Mouse (Mus musculus) induced T-regulatory cell, adult 2 months (primary cell): ENCODE measurements at regions not wholly inside any gene's neighbourhood (a gene's known extent, or its start where the extent isn't known, plus 50 kb on each side); places are given as distances from the start of the nearest gene placed in this dataset.

Experiments
- DNase-seq: peaks from one replicate; pipeline ENCODE4 v3.0.0-alpha.2; 2012; ENCODE audit warnings: low read depth

GRCm38 (mm10) chr3:149274987-149275386 is 284.6 kb upstream of the Adgrl2 start:
- DNase-seq, result peak; percentile 20

GRCm38 (mm10) chr3:149273993-149274692 is 283.8 kb upstream of the Adgrl2 start:
- no peak for DNase-seq

- no peak for DNase-seq
Measured at GRCm38 (mm10) chr3:149270459-149270858, 280.1 kb upstream of the Adgrl2 start.

DNA sequence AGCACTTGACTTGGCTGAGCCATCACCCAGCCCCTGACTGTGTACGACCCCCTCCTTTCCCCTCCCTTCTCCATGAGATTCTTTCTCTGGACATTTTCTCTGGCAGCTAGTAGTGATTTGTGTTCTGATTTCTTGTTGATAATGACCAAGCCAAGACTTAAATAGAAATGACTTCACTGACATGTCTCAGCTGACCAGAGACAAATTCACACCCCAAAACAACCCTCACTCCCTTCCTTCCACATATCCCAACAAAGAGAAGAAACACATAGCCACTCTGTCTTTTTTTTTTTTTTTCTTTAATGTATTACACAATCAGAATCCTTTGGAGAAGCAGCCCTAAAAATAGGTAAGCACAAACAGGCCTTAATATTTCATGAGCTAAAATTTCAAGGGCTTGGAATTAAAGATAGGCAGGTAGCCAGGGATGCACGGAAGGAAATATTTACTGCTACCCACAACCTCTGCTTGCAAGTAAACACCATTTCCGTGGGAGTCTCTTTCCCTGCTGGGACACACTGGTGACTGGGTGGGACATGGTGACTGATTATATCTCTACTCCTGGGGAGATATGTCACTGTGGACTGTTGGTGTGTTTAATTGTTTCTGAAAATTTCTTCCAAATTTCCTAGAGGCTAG is 272.1 kb upstream of the Adgrl2 start:
- DNase-seq, result no peak

- DNase-seq, result no peak
Measured at GRCm38 (mm10) chr3:149261764-149262163, 271.4 kb upstream of the Adgrl2 start.

DNA sequence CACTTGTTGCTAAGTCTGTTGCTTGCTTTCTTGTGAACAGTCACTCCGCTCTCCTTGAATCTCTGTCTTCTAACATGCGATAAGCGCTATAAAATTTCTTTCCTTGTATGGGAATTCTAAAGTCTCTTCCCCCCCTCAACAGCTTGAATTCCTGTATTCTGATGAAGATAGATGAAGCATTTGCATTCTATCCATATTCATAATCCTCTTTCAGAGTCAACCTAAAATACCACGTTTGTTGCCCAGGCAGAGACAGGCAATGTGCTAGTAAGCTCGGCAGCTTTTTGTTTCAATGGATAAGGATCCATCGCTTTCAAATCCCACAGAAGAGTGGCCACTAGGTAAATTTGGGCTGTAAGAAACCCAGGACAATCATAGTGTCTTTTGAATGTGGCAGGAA is 268.5 kb upstream of the Adgrl2 start:
- DNase-seq, result no peak

GRCm38 (mm10) chr3:149256891-149257290 is 266.5 kb upstream of the Adgrl2 start:
- no peak for DNase-seq

DNA sequence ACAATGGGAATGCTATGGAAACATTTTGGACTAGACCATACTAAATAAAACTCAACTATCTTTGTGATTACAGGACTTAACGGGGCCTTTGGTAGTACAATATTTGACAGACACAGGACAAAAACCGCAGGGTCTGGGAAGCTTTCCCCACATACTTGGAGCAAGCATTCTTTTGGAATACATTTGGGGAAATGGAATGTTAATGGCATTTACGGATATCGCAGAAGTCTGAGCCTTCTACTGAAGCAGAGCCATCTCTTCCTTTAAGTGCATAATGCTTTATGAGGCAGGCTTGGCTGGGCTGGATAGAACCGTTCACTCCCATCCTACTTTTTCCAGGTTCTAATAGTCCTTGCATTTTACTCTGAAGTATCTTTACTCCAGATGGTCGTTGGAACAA is 262.7 kb upstream of the Adgrl2 start:
- DNase-seq, result no peak

DNA sequence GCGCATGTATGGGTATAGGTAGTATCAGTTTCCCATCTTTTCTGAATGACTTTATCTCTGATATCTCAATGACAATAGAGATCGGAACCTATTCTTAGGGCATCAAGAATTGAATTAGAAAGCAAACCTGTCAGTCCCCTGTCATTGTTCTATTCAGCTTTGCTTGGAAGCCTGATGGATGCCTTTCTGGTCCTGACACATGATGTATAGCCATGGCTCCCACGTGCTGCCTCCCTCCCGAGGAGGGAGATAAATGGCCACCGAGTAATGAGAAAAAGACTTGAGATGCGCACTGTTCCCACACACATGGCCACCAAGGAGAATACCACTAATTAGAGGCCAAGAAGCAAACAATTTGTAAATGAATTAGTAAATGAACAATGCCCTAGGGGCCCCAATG is 261.8 kb upstream of the Adgrl2 start:
- DNase-seq, result no peak

DNA sequence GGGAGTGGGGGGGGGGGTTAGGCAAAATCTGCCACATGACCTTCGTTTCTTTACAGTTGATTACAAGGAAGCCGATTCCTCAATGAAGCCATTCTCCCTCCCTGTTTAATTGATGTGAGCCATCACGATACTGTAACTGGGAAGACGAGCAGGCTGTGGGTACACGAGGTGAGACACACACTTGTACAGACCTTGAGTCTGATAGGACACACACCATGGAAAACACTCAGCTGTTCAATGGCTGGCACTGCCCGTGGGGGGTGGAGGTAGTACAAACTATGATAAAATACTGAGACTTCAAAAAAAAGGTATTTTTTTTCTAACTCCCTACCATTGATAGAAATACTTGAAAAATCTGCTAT is 257.3 kb upstream of the Adgrl2 start:
- no peak for DNase-seq

DNA sequence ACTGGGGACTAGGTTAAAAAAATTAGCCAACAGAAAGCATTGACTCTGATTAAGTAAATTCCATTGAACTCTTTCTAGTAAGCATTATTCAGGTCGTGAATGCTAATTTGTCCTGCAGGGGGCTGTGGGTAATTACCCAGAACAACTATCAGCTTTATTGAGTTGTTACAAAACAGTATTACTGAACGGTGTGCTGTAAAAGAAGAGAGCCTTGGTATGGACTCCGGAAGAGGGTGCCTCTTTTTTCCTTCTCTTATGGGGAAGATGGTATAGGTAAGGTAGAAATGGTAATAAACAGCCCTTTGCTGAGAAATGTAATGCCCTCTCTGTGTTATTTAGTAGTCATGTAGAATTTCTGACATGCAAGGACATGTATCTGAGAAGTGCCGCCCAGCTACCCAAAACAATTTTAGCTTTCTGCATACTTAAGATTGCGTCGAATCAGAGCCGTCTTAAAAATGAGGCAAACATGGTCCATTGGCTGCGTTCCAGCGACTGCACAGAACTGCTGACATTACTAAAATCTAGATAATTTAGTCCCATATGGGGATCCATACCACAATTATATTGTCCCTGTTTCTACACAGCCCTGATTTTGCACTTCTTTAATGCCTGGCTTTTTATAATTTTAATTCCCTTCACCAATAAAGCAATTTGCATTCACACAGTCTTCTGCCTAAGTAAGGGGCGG is 256.7 kb upstream of the Adgrl2 start:
- peak; percentile 2 for DNase-seq

- no peak for DNase-seq
Measured at GRCm38 (mm10) chr3:149239664-149240063, 249.3 kb upstream of the Adgrl2 start.

- no peak for DNase-seq
Measured at GRCm38 (mm10) chr3:149238076-149238475, 247.7 kb upstream of the Adgrl2 start.

- DNase-seq, result no peak
Measured at GRCm38 (mm10) chr3:149235183-149235582, 244.8 kb upstream of the Adgrl2 start.

- DNase-seq, result no peak
Measured at GRCm38 (mm10) chr3:149233691-149234131, 243.4 kb upstream of the Adgrl2 start.

DNA sequence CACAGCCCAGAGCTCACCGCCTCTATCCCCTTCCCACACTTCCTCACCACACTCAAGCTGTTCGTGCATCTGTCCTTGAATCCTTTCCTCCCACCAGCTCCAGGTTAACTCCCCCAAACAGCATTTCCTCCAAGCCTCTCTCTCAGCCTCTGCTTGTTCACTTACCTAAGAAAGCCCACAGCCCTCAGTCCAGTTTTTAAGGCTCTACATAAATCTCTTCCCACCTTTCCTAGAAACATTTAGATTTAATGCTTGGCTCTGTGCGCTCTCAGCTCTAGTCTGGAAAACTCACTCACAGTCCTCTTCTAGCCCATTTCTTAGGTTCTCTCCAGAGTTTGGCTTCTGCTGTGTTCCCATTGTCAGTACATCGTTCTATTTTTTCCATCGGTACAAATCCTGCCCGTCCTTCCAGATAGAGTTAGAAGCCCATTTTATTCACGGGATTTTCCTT is 242.9 kb upstream of the Adgrl2 start:
- no peak for DNase-seq

GRCm38 (mm10) chr3:149231346-149231745 is 241.0 kb upstream of the Adgrl2 start:
- DNase-seq, result no peak

DNA sequence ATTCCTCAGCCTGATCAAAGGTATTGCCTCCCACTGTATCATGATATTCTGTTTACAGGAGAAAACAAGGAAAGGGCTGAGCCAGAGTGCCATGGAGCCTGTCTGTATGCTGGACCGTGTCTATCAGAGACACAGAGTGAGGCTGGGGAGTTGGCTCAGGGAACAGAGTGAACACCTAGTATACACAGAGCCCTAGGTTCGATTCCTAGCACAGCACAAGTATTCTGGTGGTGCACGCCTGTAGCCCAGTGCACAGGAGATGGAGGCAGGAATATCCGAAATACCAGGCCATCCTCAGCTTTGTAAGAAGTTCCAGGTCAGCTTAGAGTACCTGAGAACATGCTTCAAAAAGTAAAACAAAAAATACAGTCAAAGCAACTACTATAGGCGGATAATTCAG is 237.2 kb upstream of the Adgrl2 start:
- no peak for DNase-seq

DNA sequence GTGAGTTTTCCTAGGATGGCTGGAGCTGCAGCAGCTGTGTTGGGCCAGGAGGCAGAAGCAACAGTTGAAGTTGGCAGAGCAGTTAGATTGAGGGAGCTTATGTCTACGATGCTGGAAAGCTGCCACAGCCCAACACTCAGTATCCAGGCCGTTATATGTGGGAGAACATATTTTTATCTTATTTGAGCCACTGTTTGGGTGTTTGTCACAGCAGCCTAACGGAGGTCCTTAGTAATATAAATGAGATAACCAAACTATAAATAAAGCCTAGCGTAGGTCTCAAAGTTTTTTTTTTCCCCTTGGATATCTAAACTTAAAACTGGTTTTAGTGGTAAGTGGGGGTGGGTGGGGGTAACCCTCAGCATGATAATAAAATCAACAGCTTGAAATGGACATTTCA is 236.4 kb upstream of the Adgrl2 start:
- no peak for DNase-seq

DNA sequence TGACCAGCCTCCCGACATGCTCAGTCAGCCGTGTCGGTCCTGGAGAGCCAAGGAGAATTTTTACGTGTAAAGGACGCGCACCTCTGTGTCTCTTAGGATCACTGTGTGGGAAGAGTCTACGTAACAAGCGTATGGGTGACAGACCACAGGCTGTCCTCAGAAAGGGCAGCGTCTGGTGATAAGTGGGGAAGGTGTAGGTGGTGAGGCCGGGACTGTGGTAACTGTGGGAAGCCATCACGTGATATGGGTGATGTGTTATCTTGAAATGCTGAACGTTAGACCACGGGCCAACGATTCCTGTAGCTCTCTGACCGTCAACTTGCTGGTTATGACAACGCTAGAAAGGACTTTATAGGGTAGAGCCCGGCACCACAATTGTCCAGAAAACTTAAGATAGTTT is 235.3 kb upstream of the Adgrl2 start:
- DNase-seq, result peak; percentile 43

- no peak for DNase-seq
Measured at GRCm38 (mm10) chr3:149224271-149224670, 233.9 kb upstream of the Adgrl2 start.

DNA sequence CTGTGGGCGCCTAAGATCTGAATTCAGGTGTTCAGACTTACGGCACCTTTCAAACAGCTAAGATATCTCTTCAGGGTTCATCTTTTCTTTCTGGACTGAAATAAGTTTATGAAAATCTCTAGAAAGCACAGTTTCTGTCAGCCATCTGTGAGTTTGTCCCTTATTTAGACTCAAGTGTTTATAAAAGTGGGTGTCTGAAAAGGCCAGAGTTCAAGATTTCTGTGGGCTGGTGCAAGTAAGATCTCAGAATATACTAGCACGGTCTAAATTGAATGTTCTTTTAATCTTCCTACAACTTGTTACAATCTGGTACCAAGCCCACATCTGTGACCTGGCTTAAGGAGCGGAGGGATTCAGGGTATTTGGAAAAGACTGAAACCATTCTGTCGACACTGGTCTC is 233.4 kb upstream of the Adgrl2 start:
- DNase-seq, result no peak

DNA sequence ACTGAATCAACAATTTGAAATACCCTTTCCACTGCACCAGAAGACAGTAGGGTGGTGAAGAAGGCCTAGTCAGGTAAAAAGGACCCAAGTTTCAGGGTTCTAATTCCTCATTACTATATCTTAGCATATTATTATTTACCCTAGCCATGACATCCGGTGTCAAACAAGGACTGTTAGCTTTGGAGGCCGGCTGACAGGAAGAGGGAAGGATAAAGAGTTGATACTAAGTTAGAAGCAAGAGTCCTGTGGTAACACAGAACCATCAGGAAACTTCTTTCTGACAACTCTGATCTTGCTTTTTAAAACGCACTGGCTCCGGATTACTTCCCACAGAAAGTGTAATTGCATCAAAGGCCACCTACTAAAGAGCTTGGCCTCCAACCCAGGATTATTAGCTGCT is 230.6 kb upstream of the Adgrl2 start:
- peak; percentile 4 for DNase-seq
